Mouse (Mus musculus) CH12.LX (cell line): ENCODE results near the gene Mrgprh.

ENCODE experiments used
- CHD1 ChIP-seq: IDR thresholded peaks from 2 replicates; pipeline ENCODE4 v1.6.1; 2012; ENCODE audit warnings: low read depth, low read length, improper control_type of control experiment, inconsistent platforms
- CTCF ChIP-seq, 2 experiments: IDR thresholded peaks in 1 of 2; conservative IDR thresholded peaks in 1 of 2; 2 replicates each; pipeline ENCODE4 v1.5.1; 2011 to 2012; ENCODE audit warnings: low read depth in 2 of 2, low read length in 2 of 2, improper control_type of control experiment in 1 of 2, inconsistent platforms in 1 of 2, mild to moderate bottlenecking in 1 of 2, moderate library complexity in 1 of 2
- HCFC1 ChIP-seq: IDR thresholded peaks from 2 replicates; pipeline ENCODE4 v1.6.1; 2012; ENCODE audit warnings: low read depth, mild to moderate bottlenecking, inconsistent platforms, low read length, improper control_type of control experiment
- JUND ChIP-seq: conservative IDR thresholded peaks from 2 replicates; pipeline ENCODE4 v1.6.1; 2011; ENCODE audit warnings: low read depth, low read length, improper control_type of control experiment
- PAX5 ChIP-seq: IDR thresholded peaks from 2 replicates; pipeline ENCODE4 v1.6.1; 2012; ENCODE audit warnings: low read length, inconsistent platforms, mixed read lengths
- POLR2A ChIP-seq: IDR thresholded peaks from 2 replicates; pipeline ENCODE4 v1.6.1; 2011; ENCODE audit warnings: low read depth, mild to moderate bottlenecking, improper control_type of control experiment, low read length
- POLR2AphosphoS2 ChIP-seq: IDR thresholded peaks from 2 replicates; pipeline ENCODE4 v1.6.1; 2011; ENCODE audit warnings: low read depth, low read length, improper control_type of control experiment
- ZC3H11A ChIP-seq: IDR thresholded peaks from 2 replicates; pipeline ENCODE4 v1.6.1; 2012; ENCODE audit warnings: low read depth, mild to moderate bottlenecking, inconsistent platforms, low read length, improper control_type of control experiment

- TF ChIP-seq CTCF (conservative IDR thresholded peaks at IDR 0.05 in 1 of 2, IDR thresholded peaks at IDR 0.05 in 1 of 2; ENCODE audit: low read depth in 2 of 2, low read length in 2 of 2) (no peak), JUND (no peak), POLR2A (no peak), POLR2AphosphoS2 (no peak), ZC3H11A (no peak), CHD1 (no peak), PAX5 (no peak), HCFC1 (no peak)
Observed at GRCm38 (mm10) chr17:12872275-12873028, 3.4 kb upstream of the Mrgprh start.
